Mouse (Mus musculus) limb, embryonic 11.5 days (tissue): ENCODE measurements around the gene Zfr2. TPM values are rescaled to one million over a fixed set of nuclear protein-coding genes. Genes with fewer than 3 reads are reported as not detected.
A peak's percentile ranks its signal among the peaks of the same experiment; 100 is the strongest.

ENCODE experiments used
- ATAC-seq: fragments of 200-750 bp; cut with Nextera tagmentation; 2 replicates; pipeline ENCODE4 v1.8.0; 2017; ENCODE audit warnings: low read depth; ENCODE audit not compliant: insufficient number of reproducible peaks, low FRiP score, low TSS enrichment
- DNase-seq: peaks from one replicate; pipeline ENCODE4 v3.0.0-alpha.2; 2015; ENCODE audit warnings: low spot score
- H3K27ac ChIP-seq: fragments of 300-500 bp; sonication (generic); replicated peaks from 2 replicates; pipeline ENCODE4 v1.5.1; 2014; ENCODE audit warnings: low read depth, mild to moderate bottlenecking, low read length
- H3K27me3 ChIP-seq: fragments of 300-500 bp; sonication (generic); 2 replicates; pipeline ENCODE4 v1.6.1; 2014; ENCODE audit warnings: mild to moderate bottlenecking, low read length, mixed read lengths; ENCODE audit not compliant: control insufficient read depth, insufficient read depth
- H3K36me3 ChIP-seq: fragments of 300-500 bp; sonication (generic); 2 replicates; pipeline ENCODE4 v1.6.1; 2014; ENCODE audit warnings: mild to moderate bottlenecking, low read length, moderate library complexity, mixed read lengths; ENCODE audit not compliant: control insufficient read depth, insufficient read depth
- H3K4me1 ChIP-seq: fragments of 300-500 bp; sonication (generic); 2 replicates; pipeline ENCODE4 v1.6.1; 2014; ENCODE audit warnings: low read length, mixed read lengths; ENCODE audit not compliant: control insufficient read depth, insufficient read depth
- H3K4me2 ChIP-seq: fragments of 300-500 bp; sonication (generic); 2 replicates; pipeline ENCODE4 v1.6.1; 2014; ENCODE audit warnings: low read depth, mild to moderate bottlenecking, moderate library complexity; ENCODE audit not compliant: severe bottlenecking
- H3K4me3 ChIP-seq: fragments of 300-500 bp; sonication (generic); 2 replicates; pipeline ENCODE4 v1.5.1; 2014; ENCODE audit warnings: low read depth, low read length
- H3K9ac ChIP-seq: fragments of 300-500 bp; sonication (generic); 2 replicates; pipeline ENCODE4 v1.6.1; 2014; ENCODE audit warnings: mild to moderate bottlenecking, low read length
- H3K9me3 ChIP-seq: fragments of 300-500 bp; sonication (generic); 2 replicates; pipeline ENCODE4 v1.6.1; 2016; ENCODE audit warnings: low read length; ENCODE audit not compliant: control insufficient read depth
- WGBS: fragments of 180-500 bp; shearing (Covaris S2); extraction: QIAGEN DNeasy Blood & Tissue Kit; methylation state at CpG from one replicate; pipeline ENCODE4 v1.1.7; 2014; 5-methylcytosine and 5-hydroxymethylcytosine counted together
- polyA plus RNA-seq: library from polyadenylated mRNA; unstranded; fragments of >200 nt; fragmentation: Nextera tagmentation; extraction: Ambion mirVana; gene quantifications from 2 replicates; pipeline ENCODE4 v1.2.1, GENCODE M21; 2014

Zfr2 gene
- polyA plus RNA-seq, 1 experiment from 2014 or later = 3.4 TPM

GRCm38 (mm10) chr10:81265540-81265939, 32.6 kb downstream of the Zfr2 start:
- peaks cover 10% of the 10 kb centered on the region; the same call in 1 of the 2 replicates for H3K36me3 ChIP-seq
- no peak for DNase-seq

GRCm38 (mm10) chr10:81266211-81267105, 33.5 kb downstream of the Zfr2 start, which contains the start of the genes Mrpl54 and Apba3:
Mrpl54 (minus strand) TSS chr10:81266934.
Apba3 (plus strand) TSS chr10:81266960.
- peak; percentile 95 for DNase-seq
- 1% methylated on average over 48 of the region's 48 CpGs for WGBS
- peak; percentile 90 for ATAC-seq
- no peak within 1 kb of the TSS; the same call in 1 of the 2 replicates for H3K27ac ChIP-seq
- peak within 1 kb of the TSS; percentile 70 for H3K4me3 ChIP-seq
- H3K9ac ChIP-seq = peak within 1 kb of the TSS; percentile 83
- no peaks in the 10 kb centered on the region for H3K9me3 ChIP-seq
- peak within 1 kb of the TSS; percentile 67 for H3K4me2 ChIP-seq
- peaks cover 10% of the 10 kb centered on the region; the same call in 1 of the 2 replicates for H3K36me3 ChIP-seq
- no peaks in the 10 kb centered on the region for H3K27me3 ChIP-seq
- 0 out of 2 replicates have a peak, but pooled peaks cover 2% of the 10 kb centered on the region for H3K4me1 ChIP-seq

More at GRCm38 (mm10) chr10:81265540-81265939, 32.6 kb downstream of the Zfr2 start:
- Histone ChIP-seq H3K9me3 (no peaks in the 10 kb centered on the region), H3K4me2 (peak overlapping the region; percentile 67), H3K4me1 (0 out of 2 replicates have a peak, but pooled peaks cover 2% of the 10 kb centered on the region), H3K27ac (no peak overlapping the region), H3K4me3 (peak overlapping the region; percentile 70; the same call in 1 of the 2 replicates), H3K27me3 (0 out of 2 replicates have a peak, but pooled peaks cover 2% of the 10 kb centered on the region), H3K9ac (0 out of 2 replicates have a peak overlapping the region, but pooled peaks have one; percentile 27)
- 89% methylated on average over 8 of the region's 8 CpGs for WGBS
- no peak for ATAC-seq

GRCm38 (mm10) chr10:81268056-81268455, 35.1 kb downstream of the Zfr2 start:
- ATAC-seq (peak; percentile 15; the same call in 1 of the 2 replicates), DNase-seq (peak; percentile 84)
- Histone ChIP-seq H3K27me3 (no peaks in the 10 kb centered on the region), H3K4me2 (peak overlapping the region; percentile 53), H3K36me3 (peaks cover 20% of the 10 kb centered on the region), H3K4me3 (peak overlapping the region; percentile 65), H3K4me1 (0 out of 2 replicates have a peak, but pooled peaks cover 2% of the 10 kb centered on the region), H3K27ac (no peak overlapping the region), H3K9me3 (no peaks in the 10 kb centered on the region), H3K9ac (peak overlapping the region; percentile 67)
- 3% methylated on average over 23 of the region's 23 CpGs for WGBS

- Histone ChIP-seq H3K9ac (peak overlapping the region; percentile 67), H3K4me1 (0 out of 2 replicates have a peak, but pooled peaks cover 2% of the 10 kb centered on the region), H3K27ac (no peak overlapping the region), H3K9me3 (no peaks in the 10 kb centered on the region), H3K36me3 (peaks cover 19% of the 10 kb centered on the region), H3K4me3 (peak overlapping the region; percentile 65), H3K27me3 (no peaks in the 10 kb centered on the region), H3K4me2 (peak overlapping the region; percentile 53)
- 83% methylated on average over 16 of the region's 16 CpGs for WGBS
- ATAC-seq (no peak), DNase-seq (no peak)
These were observed 35.9 kb downstream of the Zfr2 start for GRCm38 (mm10) chr10:81268643-81269412.

- Histone ChIP-seq H3K4me2 (no peak overlapping the region), H3K9me3 (no peaks in the 10 kb centered on the region), H3K9ac (no peak overlapping the region), H3K4me3 (no peak overlapping the region), H3K4me1 (no peaks in the 10 kb centered on the region), H3K27me3 (no peaks in the 10 kb centered on the region), H3K36me3 (peaks cover 12% of the 10 kb centered on the region), H3K27ac (no peak overlapping the region)
- no peak for DNase-seq
- no peak for ATAC-seq
- WGBS = 95% methylated on average over 21 of the region's 21 CpGs
These were observed 39.4 kb downstream of the Zfr2 start for GRCm38 (mm10) chr10:81272356-81272755.

- Histone ChIP-seq H3K9me3 (no peaks in the 10 kb centered on the region), H3K27ac (no peak overlapping the region), H3K4me2 (no peak overlapping the region), H3K4me3 (no peak overlapping the region), H3K36me3 (peaks cover 12% of the 10 kb centered on the region), H3K27me3 (no peaks in the 10 kb centered on the region), H3K4me1 (no peaks in the 10 kb centered on the region), H3K9ac (no peak overlapping the region)
- ATAC-seq (no peak), DNase-seq (no peak)
- 95% methylated on average over 19 of the region's 19 CpGs for WGBS
These were observed 40.9 kb downstream of the Zfr2 start for GRCm38 (mm10) chr10:81273842-81274241.

GRCm38 (mm10) chr10:81277676-81278075, 44.7 kb downstream of the Zfr2 start:
- no peak for ATAC-seq
- WGBS = 76% methylated on average over 22 of the region's 22 CpGs
- Histone ChIP-seq H3K9me3 (no peaks in the 10 kb centered on the region), H3K9ac (no peak overlapping the region), H3K4me1 (0 out of 2 replicates have a peak, but pooled peaks cover 2% of the 10 kb centered on the region), H3K27me3 (peaks cover 13% of the 10 kb centered on the region), H3K4me2 (no peak overlapping the region), H3K36me3 (peaks cover 2% of the 10 kb centered on the region; the same call in 1 of the 2 replicates), H3K4me3 (no peak overlapping the region), H3K27ac (no peak overlapping the region)
- no peak for DNase-seq

GRCm38 (mm10) chr10:81279496-81279895, 46.5 kb downstream of the Zfr2 start:
- Histone ChIP-seq H3K9me3 (no peaks in the 10 kb centered on the region), H3K36me3 (no peaks in the 10 kb centered on the region), H3K27me3 (peaks cover 31% of the 10 kb centered on the region), H3K4me2 (0 out of 2 replicates have a peak overlapping the region, but pooled peaks have one; percentile 11), H3K4me1 (0 out of 2 replicates have a peak, but pooled peaks cover 2% of the 10 kb centered on the region), H3K9ac (no peak overlapping the region), H3K27ac (no peak overlapping the region), H3K4me3 (no peak overlapping the region)
- 34% methylated on average over 10 of the region's 10 CpGs for WGBS
- DNase-seq (no peak), ATAC-seq (no peak)
